Mouse (Mus musculus) liver, embryonic 14.5 days (tissue): ENCODE measurements around the gene Vegfb.

Experiments used
- CTCF ChIP-seq: IDR thresholded peaks from 2 replicates; pipeline ENCODE4 v1.5.1; 2016; ENCODE audit warnings: antibody characterized with exemption, low read depth, control low read depth
- EP300 ChIP-seq: IDR thresholded peaks from 2 replicates; pipeline ENCODE4 v1.6.1; 2016; ENCODE audit warnings: antibody characterized with exemption, low read depth

DNA sequence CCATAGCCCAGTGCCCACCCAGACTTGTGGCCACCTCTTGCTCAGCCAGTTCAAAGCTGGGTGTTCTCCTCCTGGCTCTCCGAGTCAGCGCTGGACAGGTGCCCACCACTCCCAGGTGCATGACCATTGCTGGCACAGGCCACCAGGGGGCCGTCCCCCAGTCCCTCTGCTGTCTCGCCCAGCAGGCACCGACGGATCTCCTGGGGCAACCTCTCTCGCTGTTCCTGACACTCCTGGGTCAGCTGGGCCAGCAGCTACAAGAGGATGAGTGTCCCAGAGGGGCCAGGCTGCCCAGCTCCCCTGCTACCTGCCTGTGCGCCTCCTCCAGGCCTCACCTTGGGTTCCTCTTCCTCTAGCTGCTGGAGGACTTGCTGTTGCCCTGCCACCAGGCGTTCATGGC, 33.4 kb downstream of the Vegfb start:
- TF ChIP-seq CTCF: peak; percentile 79
- TF ChIP-seq EP300: no peak
